Mouse (Mus musculus): ENCODE measurements around the gene Adgrd1. TPM values are rescaled to one million over a fixed set of nuclear protein-coding genes. Genes with fewer than 3 reads are reported as not detected.

The Adgrd1 gene
- polyA plus RNA-seq, 2 experiments, result 1.9 to 2.2 TPM

GRCm38 (mm10) chr5:129233881-129234432 is 137.4 kb downstream of the Adgrd1 start:
- Histone ChIP-seq H3K36me3 (ENCODE audit: control insufficient read depth, insufficient read depth, low read length) (no peaks in the 10 kb centered on the region), H3K27ac (replicated peaks; ENCODE audit: low read depth, low read length) (no peak overlapping the region), H3K9ac (ENCODE audit: low read depth, low read length, severe bottlenecking) (no peak overlapping the region), H3K9me3 (ENCODE audit: control insufficient read depth, low read length) (no peaks in the 10 kb centered on the region), H3K4me2 (replicated peaks; ENCODE audit: low read depth, low read length, severe bottlenecking) (no peak overlapping the region), H3K4me3 (replicated peaks; ENCODE audit: low read length) (no peak overlapping the region), H3K27me3 (ENCODE audit: control insufficient read depth, insufficient read depth, low read length) (no peaks in the 10 kb centered on the region), H3K4me1 (ENCODE audit: control insufficient read depth, insufficient read depth, low read length) (no peaks in the 10 kb centered on the region)
- DNase-seq (ENCODE audit: low spot score), result no peak
- WGBS, result 76% methylated on average over 7 of the region's 7 CpGs
- ATAC-seq (ENCODE audit: low FRiP score, low read depth), result no peak
- TF ChIP-seq POLR2A (IDR thresholded peaks at IDR 0.05; ENCODE audit: borderline replicate concordance, extremely low read depth, insufficient read depth, insufficient read length), result no peak

- Histone ChIP-seq H3K9ac (ENCODE audit: low read depth, low read length, severe bottlenecking) (no peak overlapping the region), H3K4me1 (ENCODE audit: control insufficient read depth, insufficient read depth, low read length) (no peaks in the 10 kb centered on the region), H3K36me3 (ENCODE audit: control insufficient read depth, insufficient read depth, low read length) (no peaks in the 10 kb centered on the region), H3K27me3 (ENCODE audit: control insufficient read depth, insufficient read depth, low read length) (no peaks in the 10 kb centered on the region), H3K27ac (replicated peaks; ENCODE audit: low read depth, low read length) (no peak overlapping the region), H3K4me3 (replicated peaks; ENCODE audit: low read length) (no peak overlapping the region), H3K4me2 (replicated peaks; ENCODE audit: low read depth, low read length, severe bottlenecking) (no peak overlapping the region), H3K9me3 (ENCODE audit: control insufficient read depth, low read length) (no peaks in the 10 kb centered on the region)
- 73% methylated on average over 11 of the region's 11 CpGs for WGBS
- no peak for TF ChIP-seq POLR2A (IDR thresholded peaks at IDR 0.05; ENCODE audit: borderline replicate concordance, extremely low read depth, insufficient read depth, insufficient read length)
- DNase-seq (ENCODE audit: low spot score) (no peak), ATAC-seq (ENCODE audit: low FRiP score, low read depth) (no peak)
Measured at GRCm38 (mm10) chr5:129236366-129236765, 139.8 kb downstream of the Adgrd1 start.

GRCm38 (mm10) chr5:129241865-129242264 is 145.3 kb downstream of the Adgrd1 start:
- H3K4me2 ChIP-seq (replicated peaks; ENCODE audit: low read depth, low read length, severe bottlenecking), result no peak overlapping the region
- no peaks in the 10 kb centered on the region for H3K36me3 ChIP-seq (ENCODE audit: control insufficient read depth, insufficient read depth, low read length)
- H3K27me3 ChIP-seq (ENCODE audit: control insufficient read depth, insufficient read depth, low read length), result no peaks in the 10 kb centered on the region
- no peaks in the 10 kb centered on the region for H3K9me3 ChIP-seq (ENCODE audit: control insufficient read depth, low read length)
- 0 out of 2 replicates have a peak, but pooled peaks cover 3% of the 10 kb centered on the region for H3K4me1 ChIP-seq (ENCODE audit: control insufficient read depth, insufficient read depth, low read length)
- no peak overlapping the region for H3K4me3 ChIP-seq (replicated peaks; ENCODE audit: low read length)
- no peak for ATAC-seq (ENCODE audit: low FRiP score, low read depth)
- no peak for DNase-seq (ENCODE audit: low spot score)
- 47% methylated on average over 11 of the region's 11 CpGs for WGBS
- H3K27ac ChIP-seq (replicated peaks; ENCODE audit: low read depth, low read length), result no peak overlapping the region
- H3K9ac ChIP-seq (ENCODE audit: low read depth, low read length, severe bottlenecking), result no peak overlapping the region
- TF ChIP-seq POLR2A (IDR thresholded peaks at IDR 0.05; ENCODE audit: borderline replicate concordance, extremely low read depth, insufficient read depth, insufficient read length), result no peak

GRCm38 (mm10) chr5:129242265-129242664 is 145.7 kb downstream of the Adgrd1 start:
- no peak overlapping the region for H3K4me3 ChIP-seq (replicated peaks; ENCODE audit: low read length)
- ATAC-seq (ENCODE audit: low FRiP score, low read depth), result no peak
- H3K4me1 ChIP-seq (ENCODE audit: control insufficient read depth, insufficient read depth, low read length), result 0 out of 2 replicates have a peak, but pooled peaks cover 3% of the 10 kb centered on the region
- TF ChIP-seq POLR2A (IDR thresholded peaks at IDR 0.05; ENCODE audit: borderline replicate concordance, extremely low read depth, insufficient read depth, insufficient read length), result no peak
- H3K36me3 ChIP-seq (ENCODE audit: control insufficient read depth, insufficient read depth, low read length), result no peaks in the 10 kb centered on the region
- no peak overlapping the region for H3K9ac ChIP-seq (ENCODE audit: low read depth, low read length, severe bottlenecking)
- H3K9me3 ChIP-seq (ENCODE audit: control insufficient read depth, low read length), result no peaks in the 10 kb centered on the region
- no peak for DNase-seq (ENCODE audit: low spot score)
- WGBS, result 34% methylated on average over 3 of the region's 3 CpGs
- no peak overlapping the region for H3K27ac ChIP-seq (replicated peaks; ENCODE audit: low read depth, low read length)
- no peak overlapping the region for H3K4me2 ChIP-seq (replicated peaks; ENCODE audit: low read depth, low read length, severe bottlenecking)
- H3K27me3 ChIP-seq (ENCODE audit: control insufficient read depth, insufficient read depth, low read length), result no peaks in the 10 kb centered on the region

GRCm38 (mm10) chr5:129243120-129243519 is 146.6 kb downstream of the Adgrd1 start:
- no peak for ATAC-seq (ENCODE audit: low FRiP score, low read depth)

More at GRCm38 (mm10) chr5:129243120-129243519, 146.6 kb downstream of the Adgrd1 start:
- Histone ChIP-seq H3K4me3 (replicated peaks; ENCODE audit: low read length) (no peak overlapping the region), H3K9ac (ENCODE audit: low read depth, low read length, severe bottlenecking) (no peak overlapping the region), H3K9me3 (ENCODE audit: control insufficient read depth, low read length) (no peaks in the 10 kb centered on the region), H3K4me1 (ENCODE audit: control insufficient read depth, insufficient read depth, low read length) (0 out of 2 replicates have a peak, but pooled peaks cover 3% of the 10 kb centered on the region), H3K27me3 (ENCODE audit: control insufficient read depth, insufficient read depth, low read length) (no peaks in the 10 kb centered on the region), H3K36me3 (ENCODE audit: control insufficient read depth, insufficient read depth, low read length) (no peaks in the 10 kb centered on the region), H3K4me2 (replicated peaks; ENCODE audit: low read depth, low read length, severe bottlenecking) (no peak overlapping the region), H3K27ac (replicated peaks; ENCODE audit: low read depth, low read length) (no peak overlapping the region)
- no peak for TF ChIP-seq POLR2A (IDR thresholded peaks at IDR 0.05; ENCODE audit: borderline replicate concordance, extremely low read depth, insufficient read depth, insufficient read length)
- DNase-seq (ENCODE audit: low spot score), result no peak
- 61% methylated on average over 4 of the region's 4 CpGs for WGBS
